Mouse (Mus musculus): ENCODE measurements around the gene Timm8b.
"Not testable (repeated sequence)": the region's sequence is repeated elsewhere in the genome, so short reads cannot be mapped to it uniquely, and the experiment has no call there.

Gene Timm8b

DNA sequence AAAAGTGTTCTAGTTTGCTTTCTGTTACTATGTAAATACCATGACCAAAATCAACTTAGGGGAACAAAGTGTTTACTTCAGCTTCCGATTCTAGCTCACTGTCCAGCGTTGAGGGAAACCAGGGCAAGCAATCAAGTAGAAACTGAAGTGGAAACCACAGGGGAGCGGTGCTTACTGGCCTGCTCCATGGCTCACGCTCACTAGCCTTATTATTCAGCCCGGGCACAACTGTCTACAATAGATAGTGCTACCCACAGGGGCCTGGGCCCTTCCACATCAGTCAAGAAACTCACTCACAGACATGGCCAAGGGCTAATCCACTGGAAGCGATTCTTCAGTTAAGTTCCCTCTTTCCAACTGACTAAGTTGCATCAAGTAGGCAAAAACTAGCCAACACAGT is 2.2 kb upstream of the Timm8b start:
- in situ Hi-C loops (cut with MboI; ENCODE audit: low sequenced_read_pairs), result no loop called here

DNA sequence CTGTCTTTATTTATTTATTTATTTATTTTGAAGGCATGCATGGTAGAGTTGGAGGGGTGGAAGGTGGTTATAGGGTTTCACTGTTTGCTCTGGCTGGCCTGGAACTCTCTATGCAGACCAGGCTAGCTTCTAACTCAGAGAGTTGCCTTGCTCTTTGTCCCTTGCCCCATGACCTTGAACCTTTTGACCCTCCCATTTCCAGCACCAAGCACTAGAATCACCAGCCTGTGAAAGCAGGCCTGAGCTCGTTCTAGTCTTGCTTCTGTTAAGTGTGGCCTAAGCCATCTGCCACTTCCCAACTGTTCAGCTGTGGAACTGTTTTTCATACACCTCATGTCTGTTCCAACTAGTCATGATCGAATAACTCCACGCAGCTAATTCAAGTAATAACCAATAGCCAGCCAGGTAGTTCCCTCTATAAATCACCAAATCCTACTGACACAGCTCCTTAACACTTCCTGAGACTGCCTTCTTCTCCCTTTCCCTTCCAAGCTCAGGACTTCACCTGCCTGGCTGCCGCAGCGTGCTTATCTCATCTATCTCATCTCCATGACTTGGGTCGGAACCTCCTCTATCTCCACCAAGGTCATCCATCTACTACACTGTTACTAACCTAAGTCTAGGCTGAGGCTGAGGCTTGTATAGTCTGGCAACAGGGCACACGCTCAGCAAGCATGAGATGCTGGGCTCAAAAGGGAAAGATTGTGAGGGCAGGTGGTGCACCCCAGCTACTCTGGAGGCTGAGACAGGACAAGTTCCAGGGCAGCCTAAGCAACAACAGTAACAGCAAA is 1.5 kb upstream of the Timm8b start:
- in situ Hi-C loops (cut with MboI; ENCODE audit: low sequenced_read_pairs), result no loop called here

GRCm38 (mm10) chr9:50603998-50604324 is 251 bp downstream of the Timm8b start:
- in situ Hi-C loops (cut with MboI; ENCODE audit: low sequenced_read_pairs), result no loop called here

DNA sequence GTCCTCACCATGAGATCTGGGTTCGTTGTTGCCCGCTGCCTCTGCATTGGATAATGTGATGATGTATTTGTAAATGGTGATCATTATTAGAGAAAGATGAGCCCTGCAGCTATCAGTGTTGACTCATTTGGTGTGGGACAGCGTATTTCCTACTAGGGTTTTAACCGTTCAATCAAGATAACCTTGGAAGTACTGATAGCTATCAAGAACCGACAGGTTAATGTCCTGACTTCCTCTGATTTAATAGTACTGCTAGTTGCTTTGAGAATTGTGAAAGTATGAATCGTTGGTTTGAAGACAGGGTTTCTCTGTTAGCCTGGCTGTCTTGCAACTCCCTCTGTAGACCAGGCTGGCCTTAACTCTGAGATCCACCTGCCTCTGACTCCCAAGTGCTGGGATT is 628 bp downstream of the Timm8b start:
- in situ Hi-C loops (cut with MboI; ENCODE audit: low sequenced_read_pairs), result no loop called here

DNA sequence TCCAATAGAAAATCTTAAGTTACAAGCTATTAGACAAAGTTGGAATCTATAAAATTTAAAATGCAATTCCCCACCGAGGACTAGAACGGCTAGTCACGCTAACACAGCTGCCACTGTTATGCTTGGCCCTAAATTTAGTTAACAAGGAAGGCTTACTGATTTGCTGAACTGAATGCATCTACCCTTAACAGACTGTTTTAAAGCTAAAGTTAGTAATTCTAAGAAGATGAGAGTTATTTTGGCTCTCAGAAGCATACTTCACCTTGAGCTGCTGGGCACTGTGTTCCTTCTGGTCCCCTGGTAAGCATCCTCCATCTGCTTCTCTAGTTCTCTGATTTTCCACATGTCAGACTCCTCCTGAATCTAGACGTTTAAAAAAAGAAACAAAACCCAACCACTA is 8.4 kb downstream of the Timm8b start:
- in situ Hi-C loops (cut with MboI; ENCODE audit: low sequenced_read_pairs), result no loop called here

DNA sequence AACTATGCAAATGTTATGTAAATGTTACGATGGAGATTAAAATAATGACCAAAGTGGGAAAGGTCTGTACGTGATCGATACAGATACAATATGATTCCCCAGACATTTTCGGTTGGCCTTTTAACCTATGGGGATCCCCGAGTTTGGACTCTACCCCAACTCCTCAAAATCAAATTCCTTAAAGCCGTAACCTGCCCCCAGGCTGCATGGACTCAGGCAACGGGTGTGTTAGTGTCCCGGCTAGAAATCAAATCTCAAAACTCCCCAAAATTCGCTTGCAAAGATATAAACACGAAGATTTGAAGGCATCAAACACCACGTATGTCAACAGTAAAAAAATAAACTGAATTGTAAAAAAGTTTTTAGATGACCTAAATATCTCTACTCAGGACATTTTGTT is 12.5 kb downstream of the Timm8b start:
- in situ Hi-C loops (cut with MboI; ENCODE audit: low sequenced_read_pairs), result no loop called here

DNA sequence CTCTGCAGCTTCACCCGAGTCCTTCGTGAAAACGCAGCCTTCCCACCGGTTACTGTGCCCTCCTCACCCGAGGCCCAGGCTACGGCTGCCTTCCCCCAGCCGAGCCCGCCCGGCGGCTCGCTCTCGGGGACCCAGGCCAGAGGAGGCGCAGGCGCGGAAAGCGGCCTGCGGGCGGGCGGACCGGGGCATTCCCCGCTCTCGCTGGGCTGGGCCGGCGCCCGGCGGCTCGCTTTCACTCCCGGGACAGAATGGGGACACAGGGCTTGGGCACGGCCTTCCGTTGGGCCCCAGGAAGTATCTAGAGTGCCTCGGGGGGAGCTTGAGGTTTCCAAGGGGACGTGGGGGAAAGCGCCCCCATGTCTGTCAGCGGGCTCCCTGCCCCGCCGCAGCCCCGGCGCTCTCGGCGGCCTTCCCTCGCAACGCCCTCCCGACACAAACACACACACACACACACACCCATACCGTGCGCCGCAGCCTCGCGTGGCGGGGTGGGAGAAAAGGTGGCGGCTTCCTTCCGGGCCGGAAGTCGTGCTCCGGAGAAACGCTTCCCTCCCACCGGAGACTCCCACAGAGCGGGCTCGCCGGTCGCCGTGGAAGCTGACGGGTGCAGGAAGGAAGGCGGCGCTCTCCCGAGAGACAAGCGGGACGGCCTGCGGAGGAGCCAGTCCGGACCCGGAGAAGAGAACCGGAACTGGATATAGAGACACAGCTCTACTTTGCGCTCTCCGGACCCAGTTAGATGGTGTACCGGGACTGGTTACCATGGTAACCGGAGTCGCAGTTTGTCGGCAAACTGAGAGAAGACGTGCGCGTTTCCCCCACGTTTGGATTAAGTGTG is 13.3 kb downstream of the Timm8b start, which contains the start of the genes Pih1d2 and Nkapd1:
Gene Pih1d2, plus strand, starts transcription at position 556 of the 838 bp plus-strand sequence.
Gene Nkapd1, minus strand, starts transcription at position 699 of the 838 bp plus-strand sequence.
- in situ Hi-C loops (cut with MboI; ENCODE audit: low sequenced_read_pairs), result no loop called here

DNA sequence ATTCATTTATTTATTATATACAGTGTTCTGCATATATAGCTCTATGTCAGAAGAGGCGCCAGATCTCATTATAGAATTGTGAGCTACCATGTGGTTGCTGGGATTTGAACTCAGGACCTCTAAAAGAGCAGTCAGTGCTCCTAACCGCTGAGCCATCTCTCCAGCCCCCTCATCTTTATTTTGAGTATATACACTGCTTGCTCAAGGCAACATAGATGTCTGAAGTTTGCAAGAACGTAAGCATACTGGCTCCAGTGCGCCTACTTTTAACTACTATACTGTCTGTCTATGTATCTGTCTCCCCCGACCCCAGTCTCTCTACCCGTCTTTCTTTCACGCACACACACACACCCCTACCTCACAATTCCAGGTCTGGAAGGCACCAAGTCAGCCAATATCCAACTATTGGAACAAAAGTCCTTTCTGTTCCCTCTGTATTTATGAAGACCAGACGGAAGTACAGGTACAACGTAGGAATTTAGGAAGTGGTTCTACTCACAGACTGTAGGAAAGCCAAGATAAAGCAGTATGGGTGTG is 14.2 kb downstream of the Timm8b start:
- in situ Hi-C loops (cut with MboI; ENCODE audit: low sequenced_read_pairs), result no loop called here

- in situ Hi-C loops (cut with MboI; ENCODE audit: low sequenced_read_pairs), result not testable (repeated sequence)
Observed at GRCm38 (mm10) chr9:50630903-50631302, 27.2 kb downstream of the Timm8b start.

- in situ Hi-C loops (cut with MboI; ENCODE audit: low sequenced_read_pairs), result no loop called here
Observed at GRCm38 (mm10) chr9:50632016-50632688, 28.4 kb downstream of the Timm8b start.

- in situ Hi-C loops (cut with MboI; ENCODE audit: low sequenced_read_pairs), result no loop called here
Observed at GRCm38 (mm10) chr9:50633059-50633458, 29.3 kb downstream of the Timm8b start.

DNA sequence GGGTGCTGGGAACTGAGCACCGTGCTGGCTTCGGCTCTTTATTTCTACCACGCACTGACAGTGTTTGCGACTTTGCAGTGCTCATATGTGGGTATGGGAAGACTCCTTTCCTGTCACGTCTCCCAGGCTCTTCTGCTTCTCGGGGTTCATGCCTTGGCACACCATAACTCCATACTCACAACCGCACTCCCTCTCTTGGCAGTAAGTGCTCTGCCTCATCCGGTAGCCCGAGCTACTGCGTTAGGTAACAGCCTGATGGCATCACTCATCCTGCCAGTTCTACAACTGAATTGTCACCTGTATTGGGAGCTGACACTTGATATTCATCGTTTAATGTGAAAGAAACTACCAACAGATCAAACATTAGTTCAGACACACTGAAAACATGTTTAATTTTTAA is 30.6 kb downstream of the Timm8b start:
- in situ Hi-C loops (cut with MboI; ENCODE audit: low sequenced_read_pairs), result no loop called here

DNA sequence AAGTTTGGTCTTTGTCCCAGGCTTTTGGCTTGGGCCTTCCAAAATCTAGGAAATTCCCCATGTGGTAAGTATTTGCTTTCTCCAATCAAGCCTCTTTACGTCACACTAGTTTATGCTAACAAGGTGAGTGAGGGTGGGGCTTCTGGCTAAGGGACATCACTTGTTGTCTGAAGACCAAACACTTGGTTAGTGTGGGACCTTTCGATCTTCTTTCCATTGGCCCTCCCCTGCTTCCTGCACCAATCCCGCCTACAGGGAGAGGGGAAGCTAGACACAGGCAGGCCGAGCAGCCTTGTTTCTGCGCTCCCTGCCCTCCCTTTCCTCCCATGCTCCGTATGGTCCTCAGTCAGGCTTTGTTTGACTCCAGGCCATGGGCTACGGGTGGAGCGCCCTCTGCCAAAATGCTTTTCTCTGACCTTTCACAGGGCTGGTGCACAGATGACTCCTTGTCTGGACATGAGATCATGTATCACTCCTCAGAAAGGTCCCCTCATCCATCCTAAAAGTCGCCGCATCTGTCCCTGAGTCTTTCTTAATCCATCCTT is 43.2 kb downstream of the Timm8b start:
- in situ Hi-C loops (cut with MboI; ENCODE audit: low sequenced_read_pairs), result no loop called here

- in situ Hi-C loops (cut with MboI; ENCODE audit: low sequenced_read_pairs), result no loop called here
Observed at GRCm38 (mm10) chr9:50650503-50650902, 46.8 kb downstream of the Timm8b start.
